Mouse (Mus musculus) embryonic facial prominence, embryonic 11.5 days (tissue): ENCODE results near the gene Gm21970. TPM values are rescaled to one million over a fixed set of nuclear protein-coding genes. Genes with fewer than 3 reads are reported as not detected.

Source experiments
- ATAC-seq: fragments of 200-750 bp; cut with Nextera tagmentation; replicated peaks from 2 replicates; pipeline ENCODE4 v1.8.0; 2017; ENCODE audit warnings: low read depth; ENCODE audit not compliant: insufficient number of reproducible peaks, low FRiP score, low TSS enrichment
- DNase-seq: peaks from one replicate; pipeline ENCODE4 v3.0.0-alpha.2; 2015; ENCODE audit warnings: low spot score
- H3K27ac ChIP-seq: fragments of 300-500 bp; sonication (generic); replicated peaks from 2 replicates; pipeline ENCODE4 v1.5.1; 2014; ENCODE audit warnings: mild to moderate bottlenecking, low read depth, low read length, control low read depth
- H3K27me3 ChIP-seq: fragments of 300-500 bp; sonication (generic); 2 replicates; pipeline ENCODE4 v1.6.1; 2014; ENCODE audit warnings: mild to moderate bottlenecking, low read length, moderate library complexity, mixed read lengths; ENCODE audit not compliant: control insufficient read depth, insufficient read depth
- H3K36me3 ChIP-seq: fragments of 300-500 bp; sonication (generic); replicated peaks from 2 replicates; pipeline ENCODE4 v1.6.1; 2014; ENCODE audit warnings: low read depth, mild to moderate bottlenecking, low read length, moderate library complexity, mixed read lengths; ENCODE audit not compliant: control insufficient read depth, insufficient read depth
- H3K4me1 ChIP-seq: fragments of 300-500 bp; sonication (generic); 2 replicates; pipeline ENCODE4 v1.6.1; 2014; ENCODE audit warnings: low read length, mixed read lengths; ENCODE audit not compliant: control insufficient read depth, insufficient read depth
- H3K4me2 ChIP-seq: fragments of 300-500 bp; sonication (generic); 2 replicates; pipeline ENCODE4 v1.6.1; 2014; ENCODE audit warnings: low read depth, mild to moderate bottlenecking, control low read depth, low read length, moderate library complexity
- H3K4me3 ChIP-seq: fragments of 300-500 bp; sonication (generic); 2 replicates; pipeline ENCODE4 v1.5.1; 2014; ENCODE audit warnings: low read depth, low read length, control low read depth
- H3K9ac ChIP-seq: fragments of 300-500 bp; sonication (generic); replicated peaks from 2 replicates; pipeline ENCODE4 v1.6.1; 2014; ENCODE audit warnings: mild to moderate bottlenecking, control low read depth, low read length
- H3K9me3 ChIP-seq: fragments of 300-500 bp; sonication (generic); replicated peaks from 2 replicates; pipeline ENCODE4 v1.6.1; 2016; ENCODE audit warnings: mild to moderate bottlenecking, low read length, inconsistent platforms, mixed read lengths; ENCODE audit not compliant: control insufficient read depth
- WGBS: fragments of 180-500 bp; shearing (Covaris S2); extraction: QIAGEN DNeasy Blood & Tissue Kit; methylation state at CpG from one replicate; pipeline ENCODE4 v1.1.7; 2014; 5-methylcytosine and 5-hydroxymethylcytosine counted together
- polyA plus RNA-seq: library from polyadenylated mRNA; unstranded; fragments of >200 nt; fragmentation: Nextera tagmentation; extraction: Ambion mirVana; gene quantifications from 2 replicates; pipeline ENCODE4 v1.2.1, GENCODE M21; 2014

Gene Gm21970
- polyA plus RNA-seq, 1 experiment from 2014 or later, result not detected

GRCm38 (mm10) chr16:91458976-91459375 lies 67.5 kb downstream of the Gm21970 start:
- 72% methylated on average over 5 of the region's 5 CpGs for WGBS
- Histone ChIP-seq H3K36me3 (no peaks in the 10 kb centered on the region), H3K4me2 (no peak overlapping the region), H3K9ac (no peak overlapping the region), H3K4me1 (no peaks in the 10 kb centered on the region), H3K4me3 (no peak overlapping the region), H3K27me3 (no peaks in the 10 kb centered on the region), H3K27ac (no peak overlapping the region), H3K9me3 (no peaks in the 10 kb centered on the region)
- ATAC-seq (no peak), DNase-seq (no peak)

- Histone ChIP-seq H3K4me3 (no peak overlapping the region), H3K36me3 (no peaks in the 10 kb centered on the region), H3K9me3 (no peaks in the 10 kb centered on the region), H3K9ac (no peak overlapping the region), H3K27me3 (no peaks in the 10 kb centered on the region), H3K4me2 (no peak overlapping the region), H3K27ac (no peak overlapping the region), H3K4me1 (no peaks in the 10 kb centered on the region)
- no peak for ATAC-seq
- 96% methylated on average over 3 of the region's 3 CpGs for WGBS
- no peak for DNase-seq
These were observed 67.9 kb downstream of the Gm21970 start for GRCm38 (mm10) chr16:91459396-91459795.

GRCm38 (mm10) chr16:91459841-91460370 lies 68.4 kb downstream of the Gm21970 start:
- ATAC-seq (no peak), DNase-seq (no peak)
- H3K27me3 ChIP-seq, result no peaks in the 10 kb centered on the region
- H3K9me3 ChIP-seq, result no peaks in the 10 kb centered on the region
- H3K4me1 ChIP-seq, result no peaks in the 10 kb centered on the region
- no peak overlapping the region for H3K4me3 ChIP-seq
- 69% methylated on average over 11 of the region's 11 CpGs for WGBS
- no peak overlapping the region for H3K4me2 ChIP-seq
- H3K9ac ChIP-seq, result no peak overlapping the region
- no peaks in the 10 kb centered on the region for H3K36me3 ChIP-seq
- H3K27ac ChIP-seq, result no peak overlapping the region

GRCm38 (mm10) chr16:91461066-91461638 lies 69.6 kb downstream of the Gm21970 start:
- Histone ChIP-seq H3K4me1 (no peaks in the 10 kb centered on the region), H3K9ac (no peak overlapping the region), H3K4me2 (no peak overlapping the region), H3K9me3 (no peaks in the 10 kb centered on the region), H3K27me3 (no peaks in the 10 kb centered on the region), H3K4me3 (no peak overlapping the region), H3K36me3 (no peaks in the 10 kb centered on the region), H3K27ac (no peak overlapping the region)
- ATAC-seq, result no peak
- 66% methylated on average over 11 of the region's 11 CpGs for WGBS
- DNase-seq, result no peak

GRCm38 (mm10) chr16:91461773-91462181 lies 70.3 kb downstream of the Gm21970 start:
- WGBS, result 66% methylated on average over 9 of the region's 9 CpGs
- H3K27ac ChIP-seq, result no peak overlapping the region

GRCm38 (mm10) chr16:91462644-91463043 lies 71.1 kb downstream of the Gm21970 start:
- Histone ChIP-seq H3K4me2 (no peak overlapping the region), H3K36me3 (no peaks in the 10 kb centered on the region), H3K4me3 (no peak overlapping the region), H3K9ac (no peak overlapping the region), H3K9me3 (no peaks in the 10 kb centered on the region), H3K27me3 (no peaks in the 10 kb centered on the region), H3K27ac (no peak overlapping the region), H3K4me1 (no peaks in the 10 kb centered on the region)
- DNase-seq, result no peak
- 62% methylated on average over 3 of the region's 3 CpGs for WGBS
- ATAC-seq, result no peak

More at GRCm38 (mm10) chr16:91461773-91462181, 70.3 kb downstream of the Gm21970 start:
- DNase-seq, result no peak
- Histone ChIP-seq H3K4me1 (no peaks in the 10 kb centered on the region), H3K9me3 (no peaks in the 10 kb centered on the region), H3K4me2 (no peak overlapping the region), H3K9ac (no peak overlapping the region), H3K36me3 (no peaks in the 10 kb centered on the region), H3K4me3 (no peak overlapping the region), H3K27me3 (no peaks in the 10 kb centered on the region)
- no peak for ATAC-seq

- 84% methylated on average over 2 of the region's 2 CpGs for WGBS
- Histone ChIP-seq H3K4me3 (no peak overlapping the region), H3K9me3 (no peaks in the 10 kb centered on the region), H3K36me3 (no peaks in the 10 kb centered on the region), H3K4me1 (no peaks in the 10 kb centered on the region), H3K9ac (no peak overlapping the region), H3K4me2 (no peak overlapping the region), H3K27ac (no peak overlapping the region), H3K27me3 (no peaks in the 10 kb centered on the region)
- ATAC-seq, result no peak
- DNase-seq, result no peak
These were observed 71.9 kb downstream of the Gm21970 start for GRCm38 (mm10) chr16:91463400-91463799.

GRCm38 (mm10) chr16:91463836-91464400 lies 72.4 kb downstream of the Gm21970 start:
- DNase-seq, result no peak
- no peaks in the 10 kb centered on the region for H3K4me1 ChIP-seq
- no peak overlapping the region for H3K27ac ChIP-seq
- peak overlapping the region; percentile 83 for H3K4me2 ChIP-seq
- WGBS, result 87% methylated on average over 4 of the region's 4 CpGs
- H3K9ac ChIP-seq, result no peak overlapping the region
- no peaks in the 10 kb centered on the region for H3K27me3 ChIP-seq
- peak overlapping the region; percentile 52 for H3K4me3 ChIP-seq
- H3K36me3 ChIP-seq, result no peaks in the 10 kb centered on the region
- ATAC-seq, result no peak
- no peaks in the 10 kb centered on the region for H3K9me3 ChIP-seq
